Mouse (Mus musculus) spleen, adult 2 months (tissue): Measurements from ENCODE around the gene Eef1b2.

Experiments
- CTCF ChIP-seq: fragments of 200-500 bp; IDR thresholded peaks from 2 replicates; pipeline ENCODE4 v1.5.1; 2011; ENCODE audit warnings: mild to moderate bottlenecking, inconsistent platforms; ENCODE audit not compliant: insufficient read depth, insufficient read length, insufficient replicate concordance; ENCODE audit errors: extremely low read depth
- POLR2A ChIP-seq: fragments of 200-500 bp; IDR thresholded peaks from 2 replicates; pipeline ENCODE4 v1.6.1; 2011; ENCODE audit warnings: low read depth, low read length, inconsistent platforms

DNA sequence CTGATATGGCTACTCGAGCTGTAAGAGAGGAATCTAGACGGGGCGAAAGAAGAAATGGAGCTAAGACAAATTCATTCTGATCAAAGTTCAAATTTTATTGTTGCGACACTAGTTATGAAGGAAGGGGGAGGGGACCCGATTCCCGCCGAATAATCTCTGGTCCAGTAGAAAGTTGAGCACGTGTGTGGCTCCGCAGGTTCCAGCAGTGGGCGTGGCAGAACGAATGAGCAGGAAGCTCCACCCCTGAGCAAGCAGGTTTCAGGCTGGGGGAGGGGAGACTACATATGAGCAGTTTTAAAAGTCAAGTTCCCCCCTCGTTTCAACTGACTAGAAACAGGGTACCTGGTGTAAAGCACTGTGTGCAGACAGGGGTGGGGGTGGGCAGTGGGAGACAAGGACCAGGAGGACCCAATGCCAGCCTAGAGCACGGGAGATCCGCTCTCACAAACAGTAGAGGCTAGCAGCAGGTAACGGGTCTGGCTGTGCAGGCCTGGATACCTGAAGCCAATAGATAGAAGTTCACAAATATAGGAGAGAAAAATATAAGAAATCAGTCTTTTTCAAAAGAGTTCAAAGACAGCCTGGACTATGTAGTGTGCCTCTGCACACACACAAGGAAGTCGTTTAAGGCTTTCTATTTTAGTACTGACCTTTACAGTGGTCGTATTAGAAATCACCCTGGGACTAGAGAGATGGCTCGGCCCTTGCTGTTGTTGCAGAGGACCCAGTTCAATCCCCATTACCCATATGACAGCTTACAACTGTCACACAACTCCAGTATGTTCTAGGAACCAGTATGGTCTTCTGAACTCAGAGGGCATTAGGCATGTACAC lies 46.6 kb upstream of the Eef1b2 start:
- TF ChIP-seq CTCF (no peak), POLR2A (no peak)
